ENCODE assay signal across 8 mouse cellular contexts in the genomic region with DNA sequence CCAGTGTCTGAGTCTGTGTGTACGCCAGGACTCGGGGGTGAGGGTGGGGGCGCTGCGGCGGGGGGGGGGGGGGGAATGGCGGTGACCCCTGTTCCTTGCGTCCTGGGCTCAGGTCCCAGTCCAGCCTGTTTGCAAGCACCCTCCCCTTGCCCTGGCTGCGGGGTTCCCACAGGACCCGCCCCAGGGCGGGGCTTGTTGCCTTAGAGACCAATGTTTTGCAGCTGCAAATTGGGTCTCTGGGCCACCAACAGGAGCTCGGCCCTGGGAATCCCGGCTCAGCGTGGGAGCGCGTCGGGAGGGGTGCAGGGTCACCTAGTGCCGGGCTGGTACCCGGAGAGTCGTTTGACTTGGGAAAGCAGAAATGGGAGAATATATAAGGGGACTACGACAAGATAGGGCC. TPM values are rescaled to one million over a fixed set of nuclear protein-coding genes. Genes with fewer than 3 reads are reported as not detected.
DNase-seq lines count a peak whose midpoint lies in the region; ATAC-seq lines count a peak whose summit lies in the region.

No protein-coding gene starts in this region.

- H3K27ac ChIP-seq in forebrain, embryonic 16.5 days (ENCODE audit: low read length): no peak overlapping the region

- no peaks in the 10 kb centered on the region for H3K36me3 ChIP-seq in forebrain, embryonic 16.5 days (ENCODE audit: control insufficient read depth, insufficient read depth)

- ATAC-seq in forebrain, embryonic 16.5 days: peak; percentile 74
- ATAC-seq in activated CD4-positive, CD25-positive, alpha-beta regulatory T cell, adult 4 months: no peak

- no peaks in the 10 kb centered on the region for H3K9me3 ChIP-seq in forebrain, embryonic 16.5 days (ENCODE audit: control insufficient read depth, low read length)

- H3K4me1 ChIP-seq in forebrain, embryonic 16.5 days (replicated peaks; ENCODE audit: control insufficient read depth, insufficient read depth, low read length): peaks cover 14% of the 10 kb centered on the region

- intact Hi-C loops in heart, postnatal 36 days (cut with DNase I): no loop called here

- H3K9ac ChIP-seq in forebrain, embryonic 16.5 days (replicated peaks; ENCODE audit: low read depth, low read length): peak overlapping the region; percentile 16; the same call in 1 of the 2 replicates

- H3K4me2 ChIP-seq in forebrain, embryonic 16.5 days (ENCODE audit: low read length): peak overlapping the region; percentile 64

- peak overlapping the region; percentile 46 for H3K4me3 ChIP-seq in forebrain, embryonic 16.5 days (replicated peaks; ENCODE audit: low read length)

- peak; percentile 90 for DNase-seq in R1 (ENCODE audit: low read depth, low spot score)
- DNase-seq in cerebellum, adult 18-20 months: peak; percentile 73 to 74
- DNase-seq in heart, postnatal 36 days: peak; percentile 91 to 93
- DNase-seq in layer of hippocampus, adult 9-11 months: peak; percentile 68
- peak; percentile 97 for DNase-seq in lung, postnatal 10 days
- peak; percentile 76 for DNase-seq in retina, adult 2 months (ENCODE audit: low read depth, low spot score)

- 0 out of 2 replicates have a peak, but pooled peaks cover 3% of the 10 kb centered on the region for H3K27me3 ChIP-seq in forebrain, embryonic 16.5 days (replicated peaks; ENCODE audit: control insufficient read depth, insufficient read depth, low read length)

- under 1% methylated on average over 19 of the region's 20 CpGs for WGBS in forebrain, embryonic 16.5 days

RNA-seq across cellular contexts. Expression of a gene that starts 16.5 kb away (rescaled TPM):
- 0.05 and 0.10 TPM in 2 replicates for polyA plus RNA-seq in forebrain, embryonic 16.5 days (2015; fragmentation: Nextera tagmentation; extraction: Ambion mirVana)
- total RNA-seq in heart, postnatal 36 days (2021): under 1 TPM; 0.14 to 0.86 TPM
- polyA plus RNA-seq in activated CD4-positive, CD25-positive, alpha-beta regulatory T cell, adult 4 months (2017; shearing (Covaris generic)): 1 to 10 TPM in 1 of 2 experiments, under 1 TPM in 1; 0.79 to 1.1 TPM

RNA-seq across cellular contexts. Expression of a gene that starts 18.2 kb away (rescaled TPM):
- 79.3 and 85.9 TPM in 2 replicates for polyA plus RNA-seq in forebrain, embryonic 16.5 days (2015; fragmentation: Nextera tagmentation; extraction: Ambion mirVana)
- total RNA-seq in heart, postnatal 36 days (2021): 10 to 100 TPM; 43.4 to 48.0 TPM
- polyA plus RNA-seq in activated CD4-positive, CD25-positive, alpha-beta regulatory T cell, adult 4 months (2017; shearing (Covaris generic)): 10 to 100 TPM; 61.1 to 72.3 TPM

RNA-seq across cellular contexts. Expression of a gene that starts 32.9 kb away (rescaled TPM):
- 23.1 and 26.4 TPM in 2 replicates for polyA plus RNA-seq in forebrain, embryonic 16.5 days (2015; fragmentation: Nextera tagmentation; extraction: Ambion mirVana)
- total RNA-seq in heart, postnatal 36 days (2021): 10 to 100 TPM; 10.4 to 11.2 TPM
- polyA plus RNA-seq in activated CD4-positive, CD25-positive, alpha-beta regulatory T cell, adult 4 months (2017; shearing (Covaris generic)): 10 to 100 TPM; 19.4 to 20.2 TPM

RNA-seq across cellular contexts. Expression of a gene that starts 33.2 kb away (rescaled TPM):
- 3.0 and 3.6 TPM in 2 replicates for polyA plus RNA-seq in forebrain, embryonic 16.5 days (2015; fragmentation: Nextera tagmentation; extraction: Ambion mirVana)
- 10 to 100 TPM; 35.8 to 44.2 TPM for total RNA-seq in heart, postnatal 36 days (2021)
- polyA plus RNA-seq in activated CD4-positive, CD25-positive, alpha-beta regulatory T cell, adult 4 months (2017; shearing (Covaris generic)): under 1 TPM in 1 of 2 experiments, not detected in 1; 0.17 TPM

RNA-seq across cellular contexts. Expression of a gene that starts 43.9 kb away (rescaled TPM):
- polyA plus RNA-seq in forebrain, embryonic 16.5 days (2015; fragmentation: Nextera tagmentation; extraction: Ambion mirVana): 127 and 128 TPM in 2 replicates
- 100 to 1,000 TPM; 137 to 148 TPM for total RNA-seq in heart, postnatal 36 days (2021)
- not detected for polyA plus RNA-seq in activated CD4-positive, CD25-positive, alpha-beta regulatory T cell, adult 4 months (2017; shearing (Covaris generic))
